Mouse (Mus musculus): ENCODE measurements around the gene Cdh23. TPM values are rescaled to one million over a fixed set of nuclear protein-coding genes. Genes with fewer than 3 reads are reported as not detected.

Gene Cdh23
- polyA plus RNA-seq, 1 experiment from 2014 or later, result 0.25 TPM

DNA sequence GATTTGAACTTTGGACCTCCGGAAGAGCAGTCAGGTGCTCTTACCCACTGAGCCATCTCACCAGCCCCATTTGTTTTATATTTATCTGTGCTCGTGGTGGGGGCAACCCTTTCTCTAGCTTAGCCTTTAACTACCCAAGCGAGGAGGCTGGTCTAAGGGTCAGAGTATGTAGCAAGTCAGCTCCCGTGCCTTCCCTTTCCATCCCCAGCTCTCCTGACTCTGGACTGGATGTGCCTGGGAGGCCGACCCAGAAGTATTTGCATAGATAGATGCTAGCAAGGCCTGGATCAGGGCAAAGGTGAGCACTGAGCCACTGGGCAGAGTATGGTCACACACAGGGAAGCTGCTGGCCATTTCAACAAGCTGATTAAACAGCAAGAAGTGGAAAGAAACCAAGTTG is 12.5 kb upstream of the Cdh23 start:
- Histone ChIP-seq H3K4me2 (no peak overlapping the region), H3K4me1 (replicated peaks) (no peaks in the 10 kb centered on the region), H3K27me3 (no peaks in the 10 kb centered on the region), H3K4me3 (replicated peaks) (no peak overlapping the region), H3K27ac (replicated peaks) (no peak overlapping the region), H3K36me3 (replicated peaks) (no peaks in the 10 kb centered on the region), H3K9me3 (replicated peaks) (no peaks in the 10 kb centered on the region), H3K9ac (no peak overlapping the region)
- ATAC-seq (ENCODE audit: insufficient read depth), result peak; percentile 70
- 52% methylated on average over 5 of the region's 5 CpGs for WGBS (ENCODE audit: insufficient replicate concordance)

GRCm38 (mm10) chr10:60706268-60706667 is 10.0 kb upstream of the Cdh23 start:
- 44% methylated on average over 4 of the region's 4 CpGs for WGBS (ENCODE audit: insufficient replicate concordance)
- ATAC-seq (ENCODE audit: insufficient read depth), result no peak
- no peaks in the 10 kb centered on the region for H3K4me1 ChIP-seq (replicated peaks)

DNA sequence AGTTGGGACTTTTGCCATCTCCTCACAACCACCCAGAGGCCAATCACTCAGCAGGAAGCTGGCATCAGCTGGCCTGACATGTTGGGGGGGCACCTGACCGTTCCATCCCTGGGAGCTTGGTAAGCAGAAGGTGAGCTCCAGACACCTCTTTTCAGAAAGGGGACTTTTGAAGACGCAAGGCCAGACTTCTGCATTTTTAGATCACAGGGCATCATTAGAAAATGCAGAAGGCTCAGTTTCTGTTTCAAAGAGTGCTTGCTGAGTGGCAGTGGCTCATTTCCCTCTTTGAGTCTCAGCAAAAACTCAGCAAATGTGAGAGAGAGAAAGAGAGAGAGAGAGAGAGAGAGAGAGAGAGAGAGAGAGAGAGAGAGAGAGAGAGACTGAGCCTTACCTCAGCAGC is 8.8 kb upstream of the Cdh23 start:
- H3K27me3 ChIP-seq, result no peaks in the 10 kb centered on the region
- no peaks in the 10 kb centered on the region for H3K36me3 ChIP-seq (replicated peaks)
- no peak overlapping the region for H3K4me2 ChIP-seq
- no peak overlapping the region for H3K27ac ChIP-seq (replicated peaks)
- no peaks in the 10 kb centered on the region for H3K9me3 ChIP-seq (replicated peaks)
- H3K9ac ChIP-seq, result no peak overlapping the region
- no peak overlapping the region for H3K4me3 ChIP-seq (replicated peaks)
- no peaks in the 10 kb centered on the region for H3K4me1 ChIP-seq (replicated peaks)
- WGBS (ENCODE audit: insufficient replicate concordance), result 37% methylated on average over 2 of the region's 2 CpGs
- no peak for ATAC-seq (ENCODE audit: insufficient read depth)

More at GRCm38 (mm10) chr10:60706268-60706667, 10.0 kb upstream of the Cdh23 start:
- Histone ChIP-seq H3K9me3 (replicated peaks) (no peaks in the 10 kb centered on the region), H3K36me3 (replicated peaks) (no peaks in the 10 kb centered on the region), H3K4me3 (replicated peaks) (no peak overlapping the region), H3K27ac (replicated peaks) (no peak overlapping the region), H3K9ac (no peak overlapping the region), H3K4me2 (no peak overlapping the region), H3K27me3 (no peaks in the 10 kb centered on the region)

DNA sequence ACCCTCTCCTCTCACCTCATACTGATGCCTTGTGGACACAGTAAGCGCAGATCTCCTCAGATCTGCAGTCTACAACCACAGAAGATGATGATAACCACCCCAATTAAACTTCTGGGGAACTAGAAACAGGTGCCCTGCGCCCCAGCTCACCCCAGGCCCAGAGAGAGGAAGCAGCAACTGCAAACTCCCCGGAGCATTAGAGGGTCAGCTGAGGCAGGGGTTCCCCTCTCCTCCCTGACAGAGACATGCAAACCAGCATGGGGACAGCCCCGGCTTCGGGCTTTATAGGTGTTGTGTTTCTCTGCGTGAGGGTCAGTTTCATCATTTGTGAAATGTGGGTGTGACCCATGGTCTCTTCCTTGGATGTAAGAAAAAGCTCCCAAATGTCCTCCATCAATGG is 1.5 kb upstream of the Cdh23 start:
- 68% methylated on average over 6 of the region's 6 CpGs for WGBS (ENCODE audit: insufficient replicate concordance)

DNA sequence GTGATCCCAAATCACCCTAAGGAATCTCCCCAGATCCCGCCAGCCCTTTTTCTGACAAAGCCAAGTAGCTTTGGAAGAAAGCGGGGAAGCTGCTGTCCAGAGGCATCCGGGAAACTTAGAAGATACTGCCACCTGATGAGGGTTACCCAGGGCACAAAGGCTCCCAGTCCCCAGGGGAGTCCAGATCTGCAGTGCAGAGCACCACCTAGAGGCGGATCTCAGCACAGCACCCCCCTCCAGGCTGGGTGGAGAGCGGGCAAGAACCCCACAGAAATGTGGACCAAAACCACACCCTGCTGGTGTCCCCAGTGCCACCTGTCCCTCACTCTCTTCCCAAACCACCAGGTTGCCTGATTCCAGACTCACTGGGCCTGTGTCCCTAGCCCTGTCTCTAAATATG is 685 bp upstream of the Cdh23 start:
- no peaks in the 10 kb centered on the region for H3K36me3 ChIP-seq (replicated peaks)
- H3K4me3 ChIP-seq (replicated peaks), result no peak overlapping the region
- ATAC-seq (ENCODE audit: insufficient read depth), result no peak
- 0 out of 2 replicates have a peak, but pooled peaks cover 15% of the 10 kb centered on the region for H3K27me3 ChIP-seq
- H3K27ac ChIP-seq (replicated peaks), result no peak overlapping the region
- H3K9me3 ChIP-seq (replicated peaks), result no peaks in the 10 kb centered on the region
- no peak overlapping the region for H3K9ac ChIP-seq
- WGBS (ENCODE audit: insufficient replicate concordance), result 12% methylated on average over 5 of the region's 5 CpGs
- no peaks in the 10 kb centered on the region for H3K4me1 ChIP-seq (replicated peaks)
- H3K4me2 ChIP-seq, result no peak overlapping the region

More for the DNA sequence above, 1.5 kb upstream of the Cdh23 start:
- H3K9me3 ChIP-seq (replicated peaks), result no peaks in the 10 kb centered on the region
- no peak overlapping the region for H3K4me3 ChIP-seq (replicated peaks)
- no peak for ATAC-seq (ENCODE audit: insufficient read depth)
- 0 out of 2 replicates have a peak, but pooled peaks cover 15% of the 10 kb centered on the region for H3K27me3 ChIP-seq
- H3K9ac ChIP-seq, result no peak overlapping the region
- H3K36me3 ChIP-seq (replicated peaks), result no peaks in the 10 kb centered on the region
- H3K4me1 ChIP-seq (replicated peaks), result no peaks in the 10 kb centered on the region
- H3K27ac ChIP-seq (replicated peaks), result no peak overlapping the region
- no peak overlapping the region for H3K4me2 ChIP-seq

DNA sequence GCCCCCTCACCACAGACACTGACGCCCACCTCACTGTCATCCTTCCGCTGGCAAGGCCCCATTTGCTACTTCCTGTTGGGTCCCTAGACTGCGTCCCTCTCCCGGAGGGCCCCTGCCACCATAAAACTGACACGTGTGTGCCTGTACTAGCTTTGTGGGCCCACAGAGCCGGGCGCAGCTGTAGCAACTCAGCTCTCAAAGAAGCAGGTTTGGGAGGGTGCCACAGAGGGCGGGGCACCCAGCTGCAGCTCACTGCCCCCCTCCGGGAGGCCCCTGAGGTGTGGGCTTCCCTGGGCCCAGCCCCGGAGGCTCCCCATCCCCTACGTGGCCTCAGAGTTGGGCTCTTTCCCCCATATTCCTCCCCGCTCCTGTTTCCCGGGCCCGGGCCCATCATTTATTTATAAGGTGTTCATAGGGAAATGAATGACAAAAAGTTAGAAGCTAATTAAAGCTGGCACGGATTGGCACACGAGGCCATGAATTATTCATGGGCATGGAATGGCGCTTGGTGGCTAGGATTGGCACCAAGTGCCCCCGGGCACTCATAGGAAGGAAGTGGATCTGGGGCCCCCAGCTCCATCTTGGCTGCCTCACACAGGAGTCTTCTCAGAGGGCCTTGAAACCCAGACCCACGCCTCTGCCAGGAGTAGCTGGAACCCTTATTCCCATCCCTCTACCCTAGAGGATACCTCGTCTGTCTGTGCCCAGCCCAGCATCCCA is 4.5 kb downstream of the Cdh23 start:
- Histone ChIP-seq H3K27ac (replicated peaks) (no peak overlapping the region), H3K4me2 (no peak overlapping the region), H3K27me3 (peaks cover 39% of the 10 kb centered on the region), H3K36me3 (replicated peaks) (no peaks in the 10 kb centered on the region), H3K4me3 (replicated peaks) (no peak overlapping the region), H3K9ac (no peak overlapping the region), H3K4me1 (replicated peaks) (0 out of 2 replicates have a peak, but pooled peaks cover 4% of the 10 kb centered on the region), H3K9me3 (replicated peaks) (no peaks in the 10 kb centered on the region)
- WGBS (ENCODE audit: insufficient replicate concordance), result 50% methylated on average over 20 of the region's 20 CpGs
- no peak for ATAC-seq (ENCODE audit: insufficient read depth)

GRCm38 (mm10) chr10:60690960-60691359 is 5.3 kb downstream of the Cdh23 start:
- Histone ChIP-seq H3K36me3 (replicated peaks) (no peaks in the 10 kb centered on the region), H3K27ac (replicated peaks) (no peak overlapping the region), H3K9ac (no peak overlapping the region), H3K4me1 (replicated peaks) (0 out of 2 replicates have a peak, but pooled peaks cover 10% of the 10 kb centered on the region), H3K9me3 (replicated peaks) (no peaks in the 10 kb centered on the region), H3K4me2 (no peak overlapping the region), H3K4me3 (replicated peaks) (no peak overlapping the region), H3K27me3 (peaks cover 47% of the 10 kb centered on the region)
- ATAC-seq (ENCODE audit: insufficient read depth), result no peak
- 24% methylated on average over 6 of the region's 6 CpGs for WGBS (ENCODE audit: insufficient replicate concordance)

DNA sequence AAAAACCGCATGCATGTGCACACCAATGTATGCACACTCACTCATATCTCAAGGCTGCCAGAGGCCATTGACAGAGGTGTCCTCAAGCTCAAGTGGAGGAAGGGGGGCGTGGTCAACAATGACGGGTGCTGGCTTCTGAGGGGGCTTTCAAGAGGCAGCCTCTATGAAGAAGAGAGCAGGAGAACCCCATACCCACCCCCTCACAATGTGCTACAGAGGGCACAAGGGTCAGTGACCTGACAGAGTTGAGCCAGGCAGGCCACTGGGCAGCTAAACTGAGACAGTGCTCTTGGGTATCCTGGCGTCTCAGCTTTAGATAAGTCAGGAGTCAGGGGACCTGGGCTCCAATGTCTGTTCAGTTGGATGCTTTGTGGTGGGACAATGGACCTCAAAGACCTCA is 6.9 kb downstream of the Cdh23 start:
- ATAC-seq (ENCODE audit: insufficient read depth), result no peak
- 54% methylated on average over 4 of the region's 4 CpGs for WGBS (ENCODE audit: insufficient replicate concordance)
- H3K36me3 ChIP-seq (replicated peaks), result no peaks in the 10 kb centered on the region
- 0 out of 2 replicates have a peak, but pooled peaks cover 10% of the 10 kb centered on the region for H3K4me1 ChIP-seq (replicated peaks)
- H3K9me3 ChIP-seq (replicated peaks), result no peaks in the 10 kb centered on the region
- H3K4me3 ChIP-seq (replicated peaks), result no peak overlapping the region
- H3K27me3 ChIP-seq, result peaks cover 63% of the 10 kb centered on the region
- H3K9ac ChIP-seq, result no peak overlapping the region
- no peak overlapping the region for H3K4me2 ChIP-seq
- H3K27ac ChIP-seq (replicated peaks), result no peak overlapping the region

DNA sequence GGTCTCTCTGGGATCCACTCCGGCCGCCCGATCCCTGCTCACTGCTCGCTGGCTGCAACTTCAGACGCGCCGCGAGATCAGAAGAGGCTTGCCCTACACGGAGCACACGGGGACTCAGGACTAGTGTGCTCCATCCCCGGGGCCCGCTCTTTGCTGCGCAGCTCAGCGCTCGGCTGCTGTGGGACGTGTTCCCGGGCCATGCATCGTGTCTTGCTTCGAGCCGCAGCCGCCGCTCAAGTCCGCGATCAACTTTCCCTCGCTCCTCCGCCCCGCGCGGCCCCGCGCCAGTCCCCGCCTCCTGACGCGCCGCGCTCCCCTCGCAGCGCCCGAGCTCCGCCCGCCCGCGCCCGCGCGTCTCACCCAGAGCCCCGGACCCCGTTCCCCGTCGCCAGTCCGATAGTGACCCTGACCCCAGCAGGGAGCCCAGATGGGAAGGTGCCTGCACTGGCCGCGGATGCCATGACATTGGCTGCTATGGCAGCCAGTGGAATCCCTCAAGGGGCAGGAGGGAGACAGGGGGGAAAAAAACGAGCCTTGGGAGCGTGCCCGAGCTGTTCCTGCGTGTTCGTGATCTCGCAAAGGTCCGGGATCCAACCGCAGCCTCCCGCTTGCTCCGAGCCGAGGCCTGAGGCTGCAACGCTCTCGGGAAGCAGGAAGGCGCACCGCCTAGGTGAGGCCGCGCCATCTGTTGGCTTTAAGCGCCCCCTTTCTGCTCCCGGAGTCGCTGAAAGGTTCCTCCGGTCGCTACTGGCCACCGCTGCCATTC is 9.1 kb downstream of the Cdh23 start:
- H3K27me3 ChIP-seq, result peaks cover 77% of the 10 kb centered on the region
- no peak overlapping the region for H3K27ac ChIP-seq (replicated peaks)
- WGBS (ENCODE audit: insufficient replicate concordance), result under 1% methylated on average over 76 of the region's 76 CpGs
- H3K4me1 ChIP-seq (replicated peaks), result 0 out of 2 replicates have a peak, but pooled peaks cover 10% of the 10 kb centered on the region
- peak overlapping the region; percentile 66 for H3K4me2 ChIP-seq
- H3K4me3 ChIP-seq (replicated peaks), result peak overlapping the region; percentile 45
- no peak for ATAC-seq (ENCODE audit: insufficient read depth)
- no peak overlapping the region for H3K9ac ChIP-seq
- no peaks in the 10 kb centered on the region for H3K9me3 ChIP-seq (replicated peaks)
- H3K36me3 ChIP-seq (replicated peaks), result no peaks in the 10 kb centered on the region

GRCm38 (mm10) chr10:60686641-60686975 is 9.7 kb downstream of the Cdh23 start:
- Histone ChIP-seq H3K9me3 (replicated peaks) (no peaks in the 10 kb centered on the region), H3K4me1 (replicated peaks) (0 out of 2 replicates have a peak, but pooled peaks cover 10% of the 10 kb centered on the region), H3K9ac (no peak overlapping the region), H3K4me2 (peak overlapping the region; percentile 66), H3K27ac (replicated peaks) (no peak overlapping the region), H3K36me3 (replicated peaks) (no peaks in the 10 kb centered on the region), H3K27me3 (peaks cover 77% of the 10 kb centered on the region), H3K4me3 (replicated peaks) (peak overlapping the region; percentile 45; the same call in 1 of the 2 replicates)
- no peak for ATAC-seq (ENCODE audit: insufficient read depth)
- WGBS (ENCODE audit: insufficient replicate concordance), result 1% methylated on average over 37 of the region's 37 CpGs

Data from liver, embryonic 15.5 days (tissue).